Mouse (Mus musculus) liver, embryonic 14.5 days (tissue): ENCODE measurements around the gene Brms1l. TPM values are rescaled to one million over a fixed set of nuclear protein-coding genes. Genes with fewer than 3 reads are reported as not detected.

Experiments
- ATAC-seq: fragments of 200-750 bp; cut with Nextera tagmentation; 2 replicates; pipeline ENCODE4 v1.8.0; 2017; ENCODE audit warnings: moderate number of reproducible peaks, mild to moderate bottlenecking, moderate library complexity; ENCODE audit not compliant: insufficient read depth
- DNase-seq, 3 experiments: peaks; one replicate each; pipeline ENCODE4 v3.0.0-alpha.2; 2012 to 2013; ENCODE audit warnings: low read depth in 3 of 3, low spot score in 3 of 3
- H3K27ac ChIP-seq: fragments of 300-500 bp; sonication (generic); 2 replicates; pipeline ENCODE4 v1.5.1; 2014; ENCODE audit warnings: moderate library complexity, mild to moderate bottlenecking, control low read depth, inconsistent platforms
- H3K27me3 ChIP-seq: fragments of 300-500 bp; sonication (generic); 2 replicates; pipeline ENCODE4 v1.6.1; 2014; ENCODE audit warnings: mild to moderate bottlenecking, low read length, moderate library complexity; ENCODE audit not compliant: control insufficient read depth, insufficient read depth
- H3K36me3 ChIP-seq: fragments of 300-500 bp; sonication (generic); replicated peaks from 2 replicates; pipeline ENCODE4 v1.6.1; 2014; ENCODE audit warnings: low read depth; ENCODE audit not compliant: control insufficient read depth, insufficient read depth
- H3K4me1 ChIP-seq, 2 experiments: fragments of 200-500 bp in 1 of 2; fragments of 300-500 bp in 1 of 2; sonication (generic) in 1 of 2; replicated peaks; 2 replicates each; pipeline ENCODE4 v1.6.1; 2012 to 2014; ENCODE audit warnings: antibody characterized with exemption in 1 of 2, inconsistent platforms in 1 of 2, low read length in 1 of 2; ENCODE audit not compliant: control insufficient read depth in 2 of 2, insufficient read depth in 2 of 2
- H3K4me2 ChIP-seq: fragments of 300-500 bp; sonication (generic); 2 replicates; pipeline ENCODE4 v1.6.1; 2014; ENCODE audit warnings: low read depth, mild to moderate bottlenecking, control low read depth, moderate library complexity
- H3K4me3 ChIP-seq, 2 experiments: fragments of 200-500 bp in 1 of 2; fragments of 300-500 bp in 1 of 2; sonication (generic) in 1 of 2; 2 replicates each; pipeline ENCODE4 v1.5.1; 2012 to 2014; ENCODE audit warnings: low read depth in 2 of 2, low read length in 2 of 2, mild to moderate bottlenecking in 2 of 2, control low read depth in 1 of 2, inconsistent platforms in 1 of 2, moderate library complexity in 1 of 2; ENCODE audit not compliant: insufficient read depth in 1 of 2
- H3K9ac ChIP-seq: fragments of 300-500 bp; sonication (generic); replicated peaks from 2 replicates; pipeline ENCODE4 v1.6.1; 2014; ENCODE audit warnings: mild to moderate bottlenecking, control low read depth, moderate library complexity
- H3K9me3 ChIP-seq: fragments of 300-500 bp; sonication (generic); 2 replicates; pipeline ENCODE4 v1.6.1; 2016; ENCODE audit warnings: low read length, mixed read lengths; ENCODE audit not compliant: control insufficient read depth
- CTCF ChIP-seq: IDR thresholded peaks from 2 replicates; pipeline ENCODE4 v1.5.1; 2016; ENCODE audit warnings: antibody characterized with exemption, low read depth, control low read depth
- EP300 ChIP-seq: IDR thresholded peaks from 2 replicates; pipeline ENCODE4 v1.6.1; 2016; ENCODE audit warnings: antibody characterized with exemption, low read depth
- WGBS: fragments of 180-500 bp; shearing (Covaris S2); extraction: QIAGEN DNeasy Blood & Tissue Kit; methylation state at CpG from one replicate; pipeline ENCODE4 v1.1.7; 2014; ENCODE audit not compliant: insufficient replicate concordance; 5-methylcytosine and 5-hydroxymethylcytosine counted together
- polyA plus RNA-seq, 2 experiments: library from polyadenylated mRNA; depleted of rRNA in 1 of 2; stranded (reverse) in 1 of 2; unstranded in 1 of 2; fragments of >200 nt; fragmentation: Nextera tagmentation in 1 of 2; extraction: Ambion mirVana in 1 of 2; gene quantifications; 2 replicates each; pipeline versions ENCODE4 v1.2.1 to v1.2.3; 2012 to 2014

The Brms1l gene
- polyA plus RNA-seq, 2 experiments: 11.1 to 19.0 TPM

DNA sequence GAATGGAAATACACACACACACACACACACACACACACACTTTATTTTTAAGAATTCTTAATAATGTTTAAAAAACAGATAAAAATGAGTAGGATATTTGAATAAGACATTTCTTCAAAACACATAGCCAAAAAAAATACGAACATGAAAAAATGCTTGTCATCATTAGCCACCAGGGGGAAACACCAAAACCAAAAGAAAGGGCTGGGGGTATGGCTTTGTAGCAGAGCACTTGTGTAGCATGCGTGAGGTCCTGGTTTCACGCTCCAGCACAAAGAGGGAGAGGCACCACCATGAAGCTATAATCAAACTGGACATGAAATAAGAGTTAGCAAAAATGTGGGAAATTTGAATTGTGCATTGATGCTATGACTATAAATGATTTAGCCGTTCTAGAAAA is 35.0 kb upstream of the Brms1l start:
- H3K27ac ChIP-seq: no peak overlapping the region
- DNase-seq: no peak
- H3K36me3 ChIP-seq: no peaks in the 10 kb centered on the region
- no peak overlapping the region for H3K4me2 ChIP-seq
- TF ChIP-seq CTCF (0 out of 2 replicates have a peak, but pooled peaks have one; percentile 14), EP300 (no peak)
- no peak overlapping the region for H3K4me3 ChIP-seq
- ATAC-seq: no peak
- H3K9me3 ChIP-seq: no peaks in the 10 kb centered on the region
- no peaks in the 10 kb centered on the region for H3K27me3 ChIP-seq
- H3K9ac ChIP-seq: no peak overlapping the region
- WGBS: 67% methylated on average over 4 of the region's 4 CpGs
- H3K4me1 ChIP-seq: peaks cover 2 to 7% of the 10 kb centered on the region in 2 experiments; a peak in 3 of 4 replicates

- Histone ChIP-seq H3K27me3 (no peaks in the 10 kb centered on the region), H3K9me3 (no peaks in the 10 kb centered on the region), H3K4me3 (no peak overlapping the region), H3K4me1 (peaks cover 1 to 2% of the 10 kb centered on the region in 2 experiments; a peak in 3 of 4 replicates), H3K9ac (no peak overlapping the region), H3K36me3 (no peaks in the 10 kb centered on the region), H3K4me2 (no peak overlapping the region), H3K27ac (no peak overlapping the region)
- WGBS: 58% methylated on average over 3 of the region's 3 CpGs
- no peak for ATAC-seq
- no peak for TF ChIP-seq CTCF
- TF ChIP-seq EP300: no peak
- no peak for DNase-seq
These were observed 31.1 kb upstream of the Brms1l start for GRCm38 (mm10) chr12:55805035-55805434.

GRCm38 (mm10) chr12:55816488-55816887 is 19.6 kb upstream of the Brms1l start:
- H3K4me1 ChIP-seq: peaks cover 2 to 4% of the 10 kb centered on the region in 2 experiments; a peak in 3 of 4 replicates
- no peak overlapping the region for H3K4me3 ChIP-seq
- DNase-seq (no peak), ATAC-seq (no peak)
- WGBS: 72% methylated on average over 5 of the region's 5 CpGs
- H3K27me3 ChIP-seq: no peaks in the 10 kb centered on the region
- no peaks in the 10 kb centered on the region for H3K36me3 ChIP-seq
- no peak overlapping the region for H3K9ac ChIP-seq
- no peak overlapping the region for H3K4me2 ChIP-seq
- H3K9me3 ChIP-seq: no peaks in the 10 kb centered on the region
- TF ChIP-seq CTCF: no peak
- TF ChIP-seq EP300: no peak
- no peak overlapping the region for H3K27ac ChIP-seq

DNA sequence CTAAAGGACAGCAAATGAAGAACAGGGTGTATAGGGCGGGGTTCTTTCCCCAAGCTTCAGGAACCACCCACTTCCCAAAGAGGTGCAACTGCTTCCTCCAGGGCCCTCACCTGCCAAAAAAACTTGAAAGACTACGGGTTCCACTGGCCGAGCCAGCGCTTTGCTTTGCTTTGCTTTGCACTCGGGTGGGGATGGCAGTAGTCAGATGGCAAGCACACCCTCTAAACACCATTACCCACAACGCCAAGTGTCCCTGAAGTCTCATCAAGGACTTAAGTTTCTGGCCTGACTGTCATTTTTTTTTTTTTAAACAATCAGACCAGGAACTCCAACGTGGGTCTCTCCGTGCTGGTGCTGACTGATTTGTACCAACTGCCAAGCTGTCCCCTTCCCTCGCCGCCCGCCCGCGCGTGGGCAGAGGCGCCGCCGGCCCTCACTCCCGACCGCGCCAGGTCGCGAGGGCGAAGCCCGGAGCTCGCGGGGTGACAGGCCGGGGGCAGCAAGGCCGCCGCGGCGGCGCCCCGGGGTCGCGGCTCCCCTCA is 15.9 kb upstream of the Brms1l start:
- under 1% methylated on average over 35 of the region's 35 CpGs for WGBS

DNA sequence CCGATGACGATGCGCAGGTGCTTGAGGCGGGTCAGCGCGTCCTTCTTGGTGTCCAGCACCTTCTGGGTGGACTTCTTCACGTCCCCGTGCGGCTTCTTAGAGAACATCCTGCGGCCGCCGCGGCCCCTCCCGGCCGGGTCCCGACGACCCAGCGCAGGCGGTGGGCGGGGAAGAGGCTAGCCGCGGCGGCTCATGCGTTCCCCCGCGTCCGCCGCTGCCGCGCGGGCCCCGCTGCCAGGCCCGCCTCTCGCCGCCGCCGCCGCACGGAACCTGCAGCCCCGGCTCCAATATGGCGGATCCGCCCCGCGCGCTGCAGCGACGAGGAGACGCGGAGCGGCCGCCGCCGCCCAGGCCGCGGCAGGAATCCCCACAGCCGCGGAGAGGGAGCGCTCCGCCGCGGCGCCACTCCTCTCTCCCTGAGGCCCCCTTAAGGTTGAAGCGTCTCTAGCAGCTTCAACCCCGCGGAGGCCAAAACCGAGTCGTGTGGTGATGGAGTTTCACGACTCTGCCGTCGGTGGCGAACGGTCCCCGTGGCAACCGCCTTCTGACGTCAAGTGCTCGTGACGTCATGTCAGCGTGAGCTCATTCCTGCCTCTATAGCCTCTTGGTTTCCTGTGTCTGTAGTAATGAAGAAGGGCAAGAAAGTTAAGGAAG is 15.3 kb upstream of the Brms1l start, which contains the start of gene Ralgapa1:
TSS of gene Ralgapa1 (minus strand) at position 507 of the 654 bp plus-strand sequence.
- peak within 1 kb of the TSS; percentile 95 for H3K4me2 ChIP-seq
- H3K9me3 ChIP-seq: no peaks in the 10 kb centered on the region
- peak within 1 kb of the TSS; percentile 72 for H3K27ac ChIP-seq
- no peak for TF ChIP-seq EP300
- TF ChIP-seq CTCF: peak; percentile 43
- no peaks in the 10 kb centered on the region for H3K27me3 ChIP-seq
- peak within 1 kb of the TSS; percentile 90 for H3K9ac ChIP-seq
- peaks cover 2 to 4% of the 10 kb centered on the region in 2 experiments; a peak in 3 of 4 replicates for H3K4me1 ChIP-seq
- no peaks in the 10 kb centered on the region for H3K36me3 ChIP-seq
- DNase-seq: peak; percentile 79 to 84 (median 80)
- peak; percentile 87 for ATAC-seq
- under 1% methylated on average over 73 of the region's 78 CpGs for WGBS
- H3K4me3 ChIP-seq: peak within 1 kb of the TSS; percentile 71 to 98

More for the DNA sequence above, 15.9 kb upstream of the Brms1l start:
- no peak for TF ChIP-seq EP300
- TF ChIP-seq CTCF: no peak
- no peaks in the 10 kb centered on the region for H3K27me3 ChIP-seq
- H3K9ac ChIP-seq: peak overlapping the region; percentile 90
- peaks cover 2 to 4% of the 10 kb centered on the region in 2 experiments; a peak in 3 of 4 replicates for H3K4me1 ChIP-seq
- ATAC-seq (peak; percentile 66), DNase-seq (no peak)
- no peaks in the 10 kb centered on the region for H3K9me3 ChIP-seq
- H3K4me2 ChIP-seq: peak overlapping the region; percentile 95
- no peaks in the 10 kb centered on the region for H3K36me3 ChIP-seq
- H3K4me3 ChIP-seq: peak overlapping the region; percentile 71 to 98
- H3K27ac ChIP-seq: peak overlapping the region; percentile 72
